Mouse (Mus musculus): ENCODE results near the gene Mthfr. TPM values are rescaled to one million over a fixed set of nuclear protein-coding genes. Genes with fewer than 3 reads are reported as not detected.
"Not testable (repeated sequence)": the region's sequence is repeated elsewhere in the genome, so short reads cannot be mapped to it uniquely, and the experiment has no call there.

Gene Mthfr
- polyA plus RNA-seq, 1 experiment: 32.2 TPM

DNA sequence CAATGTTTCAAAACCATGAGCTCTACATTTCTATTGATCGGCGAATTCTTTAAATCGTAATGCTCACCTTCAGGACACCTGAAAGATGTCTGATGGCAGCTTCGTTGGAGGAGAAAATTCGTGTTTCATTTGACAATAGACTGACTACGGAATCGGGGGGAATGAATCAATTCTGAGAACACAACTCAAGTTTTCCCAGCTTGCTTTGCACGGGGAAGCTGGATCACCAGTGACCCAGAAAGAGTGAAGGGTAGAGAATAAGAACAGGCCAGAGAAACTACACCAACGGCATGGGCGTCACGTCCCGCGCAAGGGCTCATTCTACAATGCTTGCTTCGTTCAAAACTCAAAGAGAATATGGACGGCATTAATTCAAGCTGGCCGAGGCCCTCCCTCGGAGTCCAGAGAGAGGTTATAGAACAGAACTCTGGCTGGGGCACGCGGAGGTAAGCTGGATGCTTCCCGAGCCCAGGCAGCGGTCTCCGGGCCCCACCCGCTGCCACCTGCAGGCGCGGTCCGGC, 738 bp upstream of the Mthfr start:
- Histone ChIP-seq H3K4me3 (ENCODE audit: insufficient read depth, low read length) (peak overlapping the region; percentile 67), H3K27ac (ENCODE audit: insufficient read depth, low read length) (peak overlapping the region; percentile 69), H3K4me1 (ENCODE audit: control insufficient read depth, insufficient read depth, low read length) (peaks cover 11% of the 10 kb centered on the region)
- TF ChIP-seq POLR2A (IDR thresholded peaks at IDR 0.05; ENCODE audit: extremely low read depth, insufficient read depth, low read length) (no peak), CTCF (IDR thresholded peaks at IDR 0.05; ENCODE audit: extremely low read depth, insufficient read depth, low read length) (no peak)

DNA sequence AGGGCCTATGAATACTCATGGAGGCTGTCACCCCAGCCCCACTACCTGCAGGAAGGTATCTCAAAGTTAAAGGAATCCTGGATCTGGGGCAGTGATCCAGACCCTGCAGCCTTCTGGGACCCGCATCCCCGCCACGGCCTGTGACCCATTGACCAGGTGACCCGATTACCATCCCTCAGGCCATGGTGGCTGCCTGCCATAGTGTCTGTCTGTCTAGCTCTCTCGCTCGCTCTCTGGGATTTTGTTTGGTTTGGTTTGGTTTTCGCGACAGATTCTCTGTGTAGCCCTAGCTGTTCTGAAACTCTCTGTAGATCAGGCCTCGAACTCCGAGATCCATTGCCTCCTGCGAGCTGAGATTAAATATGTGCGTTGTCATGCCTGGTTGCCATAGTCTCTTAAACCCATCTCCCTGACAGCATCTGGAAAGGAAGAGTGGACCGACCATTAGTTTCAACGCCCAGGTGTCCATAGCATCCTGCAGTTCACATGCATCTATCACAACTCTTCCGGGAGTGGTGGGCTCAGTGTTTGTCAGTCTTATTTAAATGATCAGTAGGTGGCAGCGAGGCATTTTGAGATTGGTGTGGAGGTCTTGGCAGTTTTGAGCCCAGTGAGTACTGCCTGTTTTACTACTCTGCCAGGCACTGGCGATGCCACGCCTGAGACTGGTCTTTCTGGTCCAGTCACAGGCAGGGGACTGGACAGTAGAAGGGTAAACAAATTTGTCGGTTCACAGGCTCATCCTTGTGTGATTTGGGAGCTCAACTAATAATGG, 564 bp downstream of the Mthfr start:
- no peak for TF ChIP-seq CTCF (IDR thresholded peaks at IDR 0.05; ENCODE audit: extremely low read depth, insufficient read depth, low read length)
- 0 out of 2 replicates have a peak, but pooled peaks have one; percentile 8 for TF ChIP-seq POLR2A (IDR thresholded peaks at IDR 0.05; ENCODE audit: extremely low read depth, insufficient read depth, low read length)
- Histone ChIP-seq H3K4me1 (ENCODE audit: control insufficient read depth, insufficient read depth, low read length) (peaks cover 11% of the 10 kb centered on the region), H3K27ac (ENCODE audit: insufficient read depth, low read length) (peak overlapping the region; percentile 25)

DNA sequence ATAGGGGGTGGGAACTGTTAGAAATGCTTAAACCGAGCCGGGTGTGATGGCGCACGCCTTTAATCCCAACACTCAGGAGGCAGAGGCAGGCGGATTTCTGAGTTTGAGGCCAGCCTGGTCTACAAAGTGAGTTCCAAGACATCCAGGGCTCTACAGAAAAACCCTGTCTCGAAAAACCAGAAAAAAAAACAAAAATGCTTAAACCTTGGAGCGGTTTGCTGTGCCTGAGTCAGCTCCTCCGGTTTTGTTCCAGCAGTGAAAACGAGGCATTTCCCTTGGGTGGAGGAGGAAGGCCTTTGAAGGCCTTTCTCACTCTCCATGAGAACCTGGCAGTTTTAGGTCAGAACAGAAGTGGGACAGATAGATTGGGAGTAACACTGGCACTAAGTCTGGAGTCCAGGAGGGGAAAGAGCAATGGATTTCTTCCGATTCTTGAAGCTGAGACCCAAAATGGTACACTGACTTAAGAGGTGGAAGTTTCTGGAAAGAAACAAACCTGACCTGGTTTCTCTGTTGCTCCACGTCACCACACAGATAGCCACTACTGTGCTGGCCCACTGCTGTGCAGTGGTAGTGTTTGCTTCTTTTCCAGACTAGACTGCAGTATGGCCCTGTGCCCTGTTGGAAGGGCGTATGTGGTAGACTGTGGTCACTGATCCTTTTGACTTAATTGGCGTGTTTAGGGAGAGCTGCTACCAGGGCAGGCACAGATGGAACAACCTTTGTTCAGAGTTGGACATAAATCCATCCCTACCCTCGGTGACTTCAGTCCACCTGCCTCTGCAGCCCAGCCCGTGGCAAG, 1.4 kb downstream of the Mthfr start:
- Histone ChIP-seq H3K4me3 (ENCODE audit: insufficient read depth, low read length) (peak overlapping the region; percentile 67), H3K4me1 (ENCODE audit: control insufficient read depth, insufficient read depth, low read length) (peaks cover 11% of the 10 kb centered on the region), H3K27ac (ENCODE audit: insufficient read depth, low read length) (peak overlapping the region; percentile 57; the same call in 1 of the 2 replicates)
- no peak for TF ChIP-seq CTCF (IDR thresholded peaks at IDR 0.05; ENCODE audit: extremely low read depth, insufficient read depth, low read length)
- no peak for TF ChIP-seq POLR2A (IDR thresholded peaks at IDR 0.05; ENCODE audit: extremely low read depth, insufficient read depth, low read length)

More for the DNA sequence above, 564 bp downstream of the Mthfr start:
- H3K4me3 ChIP-seq (ENCODE audit: insufficient read depth, low read length): peak overlapping the region; percentile 67

DNA sequence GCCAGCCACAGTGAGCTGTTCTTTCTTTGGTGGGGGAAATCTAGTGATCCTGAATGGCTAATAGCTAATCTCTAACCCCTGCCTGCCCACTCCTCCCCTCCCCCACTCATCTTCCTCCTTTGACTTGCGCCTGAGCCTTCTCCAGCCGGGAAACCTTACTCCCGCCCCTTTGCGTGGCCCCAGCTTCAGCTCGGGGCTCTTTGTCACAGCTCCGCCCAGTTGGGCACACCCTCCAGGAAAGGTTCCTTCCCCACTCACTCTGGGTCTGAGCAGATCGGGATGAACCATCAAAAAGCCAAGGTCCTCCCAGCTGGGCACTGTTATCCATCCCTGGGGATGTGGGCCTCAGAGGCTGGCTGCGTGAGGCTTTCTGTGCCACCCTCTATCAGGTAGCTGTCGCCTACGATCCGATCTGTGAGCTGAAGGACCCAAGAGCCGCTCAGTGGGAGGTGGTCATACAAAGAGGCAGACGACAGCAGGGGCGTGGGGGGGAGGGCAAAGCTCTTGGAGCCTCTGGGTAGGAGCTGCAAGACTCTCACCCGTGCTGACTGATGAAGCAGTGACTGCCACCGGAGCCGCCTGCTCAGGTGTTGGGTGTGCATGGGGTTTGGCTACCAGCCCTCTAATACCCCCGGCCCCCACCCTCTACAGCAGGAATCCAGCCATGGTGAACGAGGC, 2.2 kb downstream of the Mthfr start:
- peak overlapping the region; percentile 14; the same call in 1 of the 2 replicates for H3K27ac ChIP-seq (ENCODE audit: insufficient read depth, low read length)
- TF ChIP-seq CTCF (IDR thresholded peaks at IDR 0.05; ENCODE audit: extremely low read depth, insufficient read depth, low read length): no peak
- 0 out of 2 replicates have a peak, but pooled peaks have one; percentile 29 for TF ChIP-seq POLR2A (IDR thresholded peaks at IDR 0.05; ENCODE audit: extremely low read depth, insufficient read depth, low read length)
- peaks cover 11% of the 10 kb centered on the region for H3K4me1 ChIP-seq (ENCODE audit: control insufficient read depth, insufficient read depth, low read length)
- peak overlapping the region; percentile 67 for H3K4me3 ChIP-seq (ENCODE audit: insufficient read depth, low read length)

DNA sequence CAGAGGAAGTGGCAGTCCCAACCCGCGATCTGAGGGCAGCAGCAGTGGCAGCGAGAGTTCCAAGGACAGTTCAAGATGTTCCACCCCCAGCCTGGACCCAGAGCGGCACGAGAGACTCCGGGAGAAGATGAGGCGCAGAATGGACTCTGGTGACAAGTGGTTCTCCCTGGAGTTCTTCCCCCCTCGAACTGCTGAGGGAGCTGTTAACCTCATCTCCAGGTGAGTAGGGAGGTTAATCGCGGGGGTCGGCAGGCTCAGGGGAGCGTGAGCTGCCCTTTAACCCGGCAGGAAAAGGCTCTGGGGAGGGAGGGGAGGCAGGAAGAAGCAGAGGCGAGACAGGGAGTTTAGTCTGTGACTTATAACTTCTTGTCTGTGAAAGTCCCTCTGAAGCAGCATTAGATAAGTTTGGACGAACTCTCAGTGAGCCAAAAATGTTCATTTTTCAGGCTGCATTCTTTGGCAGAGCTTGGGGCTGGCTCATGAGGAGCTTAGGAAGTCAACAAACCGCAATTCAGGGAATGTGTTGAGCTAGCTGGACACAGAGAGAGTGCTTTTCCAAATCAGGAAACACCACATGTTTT, 2.8 kb downstream of the Mthfr start:
- TF ChIP-seq CTCF (IDR thresholded peaks at IDR 0.05; ENCODE audit: extremely low read depth, insufficient read depth, low read length) (no peak), POLR2A (IDR thresholded peaks at IDR 0.05; ENCODE audit: extremely low read depth, insufficient read depth, low read length) (no peak)
- Histone ChIP-seq H3K4me3 (ENCODE audit: insufficient read depth, low read length) (peak overlapping the region; percentile 67), H3K27ac (ENCODE audit: insufficient read depth, low read length) (peak overlapping the region; percentile 27; the same call in 1 of the 2 replicates), H3K4me1 (ENCODE audit: control insufficient read depth, insufficient read depth, low read length) (peaks cover 11% of the 10 kb centered on the region)

DNA sequence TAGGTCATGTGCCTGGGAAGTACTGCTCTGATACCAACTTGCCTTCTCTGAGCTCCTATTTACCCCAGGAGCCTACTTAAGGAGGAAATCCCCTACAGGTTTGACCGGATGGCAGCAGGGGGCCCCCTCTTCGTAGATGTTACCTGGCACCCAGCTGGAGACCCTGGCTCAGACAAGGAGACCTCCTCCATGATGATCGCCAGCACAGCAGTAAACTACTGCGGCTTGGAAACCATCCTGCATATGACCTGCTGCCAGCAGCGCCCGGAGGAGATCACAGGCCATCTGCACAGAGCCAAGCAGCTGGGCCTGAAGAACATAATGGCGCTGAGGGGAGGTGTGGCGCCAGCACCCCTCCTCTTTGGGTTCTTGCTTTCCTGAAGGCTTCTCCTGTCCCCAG, 4.5 kb downstream of the Mthfr start:
- H3K27ac ChIP-seq (ENCODE audit: insufficient read depth, low read length); H3K4me1 ChIP-seq (ENCODE audit: control insufficient read depth, insufficient read depth, low read length); H3K4me3 ChIP-seq (ENCODE audit: insufficient read depth, low read length): not testable (repeated sequence)

DNA sequence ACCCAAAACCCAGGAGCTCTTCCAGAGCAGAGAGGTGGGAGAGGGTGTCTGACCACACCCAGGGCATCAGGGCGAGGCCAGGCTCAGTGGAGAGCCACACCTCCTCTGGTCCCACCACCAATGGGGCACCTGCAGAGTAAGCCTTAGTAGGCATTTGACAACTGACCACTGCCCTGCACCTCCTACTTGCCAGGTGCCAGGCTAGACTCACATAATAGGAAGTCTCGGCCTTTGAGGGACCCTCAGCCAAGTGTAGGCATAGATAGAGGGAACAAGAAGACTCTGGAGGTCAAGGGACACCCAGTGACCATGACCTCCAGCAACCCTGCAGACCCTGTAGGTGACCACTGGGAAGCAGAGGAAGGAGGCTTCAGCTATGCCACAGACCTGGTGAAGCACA, 5.2 kb downstream of the Mthfr start:
- H3K4me3 ChIP-seq (ENCODE audit: insufficient read depth, low read length): no peak overlapping the region
- H3K4me1 ChIP-seq (ENCODE audit: control insufficient read depth, insufficient read depth, low read length): peaks cover 8% of the 10 kb centered on the region
- H3K27ac ChIP-seq (ENCODE audit: insufficient read depth, low read length): no peak overlapping the region
- TF ChIP-seq POLR2A (IDR thresholded peaks at IDR 0.05; ENCODE audit: extremely low read depth, insufficient read depth, low read length): no peak
- TF ChIP-seq CTCF (IDR thresholded peaks at IDR 0.05; ENCODE audit: extremely low read depth, insufficient read depth, low read length): no peak

DNA sequence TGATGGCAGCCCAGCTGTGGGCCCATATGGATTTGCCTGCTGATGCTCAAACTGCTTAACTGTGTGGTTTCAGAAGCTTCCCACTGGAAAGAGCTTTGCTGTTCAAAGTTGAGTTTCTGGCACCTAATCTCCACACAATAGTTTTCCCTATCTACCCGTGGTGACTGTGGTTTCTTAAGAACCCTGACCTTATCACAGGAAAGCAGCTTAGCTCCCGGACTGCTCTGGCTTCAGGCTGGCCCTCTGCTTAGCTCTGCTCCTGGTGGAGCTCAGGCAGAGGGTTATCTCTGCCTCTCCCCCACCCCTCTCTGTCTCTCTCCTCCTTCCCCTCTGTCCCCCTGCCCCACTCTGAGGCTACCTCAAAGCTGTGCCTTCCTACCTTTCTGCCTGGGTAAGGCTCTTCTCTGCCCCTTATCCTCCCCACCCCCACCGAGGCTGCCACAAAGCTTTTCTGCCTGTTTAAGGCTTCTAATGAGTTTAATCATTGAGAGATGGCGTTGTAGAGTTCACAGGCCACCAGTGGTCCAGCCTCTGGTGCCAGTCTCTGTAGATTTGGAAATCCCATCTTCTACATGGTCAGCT, 7.7 kb downstream of the Mthfr start:
- no peak for TF ChIP-seq POLR2A (IDR thresholded peaks at IDR 0.05; ENCODE audit: extremely low read depth, insufficient read depth, low read length)
- TF ChIP-seq CTCF (IDR thresholded peaks at IDR 0.05; ENCODE audit: extremely low read depth, insufficient read depth, low read length): no peak
- Histone ChIP-seq H3K27ac (ENCODE audit: insufficient read depth, low read length) (no peak overlapping the region), H3K4me3 (ENCODE audit: insufficient read depth, low read length) (no peak overlapping the region), H3K4me1 (ENCODE audit: control insufficient read depth, insufficient read depth, low read length) (0 out of 2 replicates have a peak, but pooled peaks cover 2% of the 10 kb centered on the region)

DNA sequence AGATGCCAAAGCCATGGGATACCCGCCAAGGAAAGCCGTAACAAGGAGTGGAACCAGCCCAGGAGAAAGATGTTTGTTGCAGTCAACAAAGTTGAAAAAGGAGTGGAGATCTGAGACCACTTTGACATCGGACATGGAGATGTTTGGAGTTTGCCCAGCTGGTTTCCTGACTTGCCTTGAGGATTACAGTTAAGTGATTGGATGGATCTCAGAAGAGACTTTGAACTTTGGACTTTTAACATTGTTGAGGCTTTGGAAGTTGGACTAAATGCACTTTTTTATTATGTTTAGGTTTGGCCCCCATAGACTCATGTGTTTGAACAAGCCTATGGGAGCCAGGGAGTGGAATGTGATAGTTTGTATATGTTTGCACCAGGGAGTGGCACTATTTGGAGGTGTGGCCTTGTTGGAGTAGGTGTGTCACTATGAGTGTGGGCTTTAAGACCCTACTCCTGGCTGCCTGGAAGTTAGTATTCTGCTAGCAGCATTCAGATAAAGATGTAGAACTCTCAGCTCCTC, 11.6 kb downstream of the Mthfr start:
- not testable (repeated sequence) for H3K4me3 ChIP-seq (ENCODE audit: insufficient read depth, low read length); H3K27ac ChIP-seq (ENCODE audit: insufficient read depth, low read length)

More for the DNA sequence above, 11.6 kb downstream of the Mthfr start:
- H3K4me1 ChIP-seq (ENCODE audit: control insufficient read depth, insufficient read depth, low read length): not testable (repeated sequence)

Data from cortical plate, adult 2 months (tissue).